Mouse (Mus musculus) liver, postnatal 0 days (tissue): Measurements from ENCODE around the gene Eml1.
A peak's percentile ranks its signal among the peaks of the same experiment; 100 is the strongest.

Experiments used
- CTCF ChIP-seq: sonication (generic); IDR thresholded peaks from 2 replicates; pipeline ENCODE4 v1.5.1; 2016; ENCODE audit warnings: antibody characterized with exemption, low read depth
- EP300 ChIP-seq: IDR thresholded peaks from 2 replicates; pipeline ENCODE4 v1.6.1; 2016; ENCODE audit warnings: antibody characterized with exemption, low read depth, mild to moderate bottlenecking

- TF ChIP-seq CTCF (peak; percentile 21), EP300 (no peak)
Observed at GRCm38 (mm10) chr12:108455004-108455403, 84.2 kb downstream of the Eml1 start.
